ENCODE assay signal across 23 mouse cellular contexts in genomic region chr1:78021766-78022165, GRCm38 (mm10).
DNase-seq lines count a peak whose midpoint lies in the region; ATAC-seq and TF ChIP-seq lines count a peak whose summit lies in the region.
"Had no signal": no experiment of that assay in that cellular context is flagged by ENCODE, and none has a peak within 500 bp of the region (broad histone marks: within the 10 kb centered on the region; RNA-seq: fewer than 3 reads in every experiment).

No protein-coding gene starts in this region.

- H3K27ac ChIP-seq in kidney, postnatal 0 days: no peak overlapping the region
- H3K27ac ChIP-seq in kidney, embryonic 16.5 days (ENCODE audit: low read length): no peak overlapping the region
- H3K27ac ChIP-seq in liver, embryonic 11.5 days (ENCODE audit: low read depth, low read length): no peak overlapping the region
- H3K27ac ChIP-seq: hindbrain, embryonic 15.5 days; limb, embryonic 15.5 days; macrophage; midbrain, embryonic 12.5 days had no signal

- H3K4me1 ChIP-seq in kidney, postnatal 0 days (replicated peaks; ENCODE audit: insufficient read depth, low read length): no peaks in the 10 kb centered on the region
- H3K4me1 ChIP-seq in kidney, embryonic 16.5 days (ENCODE audit: insufficient read depth, low read length): no peaks in the 10 kb centered on the region; the same call in 1 of the 2 replicates
- no peaks in the 10 kb centered on the region for H3K4me1 ChIP-seq in liver, embryonic 11.5 days (replicated peaks; ENCODE audit: control insufficient read depth, insufficient read depth, low read length)

- TF ChIP-seq CTCF in kidney, postnatal 0 days (IDR thresholded peaks at IDR 0.05; ENCODE audit: low read depth): no peak

- no peak overlapping the region for H3K9ac ChIP-seq in kidney, postnatal 0 days (ENCODE audit: low read depth, low read length)
- no peak overlapping the region for H3K9ac ChIP-seq in kidney, embryonic 16.5 days (replicated peaks; ENCODE audit: low read length)
- no peak overlapping the region for H3K9ac ChIP-seq in liver, embryonic 11.5 days (ENCODE audit: low read depth, low read length)
- H3K9ac ChIP-seq: hindbrain, embryonic 15.5 days; limb, embryonic 15.5 days; midbrain, embryonic 12.5 days had no signal

- H3K4me3 ChIP-seq in kidney, postnatal 0 days (replicated peaks; ENCODE audit: low read depth, low read length): no peak overlapping the region
- H3K4me3 ChIP-seq in kidney, embryonic 16.5 days (ENCODE audit: low read length): no peak overlapping the region
- H3K4me3 ChIP-seq in liver, embryonic 11.5 days (ENCODE audit: low read depth, low read length): no peak overlapping the region
- H3K4me3 ChIP-seq: erythroblast, embryonic 14.5 days; hindbrain, embryonic 15.5 days; limb, embryonic 15.5 days; midbrain, embryonic 12.5 days had no signal

- no peaks in the 10 kb centered on the region for H3K9me3 ChIP-seq in kidney, postnatal 0 days (replicated peaks; ENCODE audit: low read length)
- H3K9me3 ChIP-seq in kidney, embryonic 16.5 days (ENCODE audit: low read length): no peaks in the 10 kb centered on the region
- no peaks in the 10 kb centered on the region for H3K9me3 ChIP-seq in liver, embryonic 11.5 days (ENCODE audit: control insufficient read depth, low read length)
- H3K9me3 ChIP-seq: hindbrain, embryonic 15.5 days; limb, embryonic 15.5 days; midbrain, embryonic 12.5 days had no signal

- DNase-seq in kidney, postnatal 0 days (ENCODE audit: low spot score): peak; percentile 10
- peak; percentile 53 for DNase-seq in forelimb bud, embryonic 11.5 days (ENCODE audit: low read depth, low spot score)
- DNase-seq in neural tube, embryonic 10.5 days (ENCODE audit: extremely low spot score, low spot score): peak; percentile 24
- DNase-seq in liver, embryonic 11.5 days (ENCODE audit: low spot score): no peak
- DNase-seq in layer of hippocampus, postnatal 14 days (ENCODE audit: low spot score in 2 of 2): no peak
- DNase-seq: adrenal gland, postnatal 36 days; cerebellum, adult 8-10 months; gastrocnemius, postnatal 10 days; heart, postnatal 36 days; kidney, adult 18-20 months; kidney, postnatal 25 days; lung, adult 18-20 months; thymus, postnatal 4 days had no signal

- no peak overlapping the region for H3K4me2 ChIP-seq in kidney, postnatal 0 days (ENCODE audit: low read length)
- no peak overlapping the region for H3K4me2 ChIP-seq in kidney, embryonic 16.5 days (replicated peaks; ENCODE audit: low read depth, low read length)
- H3K4me2 ChIP-seq in liver, embryonic 11.5 days: no peak overlapping the region
- H3K4me2 ChIP-seq: hindbrain, embryonic 15.5 days; limb, embryonic 15.5 days; midbrain, embryonic 12.5 days had no signal

- WGBS in kidney, postnatal 0 days: 17% methylated on average over 6 of the region's 6 CpGs
- 8% methylated on average over 6 of the region's 6 CpGs for WGBS in kidney, embryonic 16.5 days
- 62% methylated on average over 6 of the region's 6 CpGs for WGBS in liver, embryonic 11.5 days

- H3K36me3 ChIP-seq in kidney, postnatal 0 days (ENCODE audit: insufficient read depth, low read length): no peaks in the 10 kb centered on the region
- no peaks in the 10 kb centered on the region for H3K36me3 ChIP-seq in kidney, embryonic 16.5 days (ENCODE audit: insufficient read depth, low read length)
- H3K36me3 ChIP-seq in liver, embryonic 11.5 days (ENCODE audit: control insufficient read depth, insufficient read depth, low read length): no peaks in the 10 kb centered on the region
- H3K36me3 ChIP-seq: hindbrain, embryonic 15.5 days; limb, embryonic 15.5 days; midbrain, embryonic 12.5 days had no signal

- no peak for ATAC-seq in kidney, postnatal 0 days (replicated peaks; ENCODE audit: low FRiP score, low read depth)
- ATAC-seq in kidney, embryonic 16.5 days (ENCODE audit: low FRiP score, low TSS enrichment): no peak
- ATAC-seq in inflammation-experienced regulatory T-cells, adult 6 months: no peak
- ATAC-seq in liver, embryonic 11.5 days (replicated peaks; ENCODE audit: low FRiP score): no peak
- ATAC-seq: activated CD4-positive, CD25-positive, alpha-beta regulatory T cell, adult 4 months; forebrain, embryonic 16.5 days; Patski had no signal

- peaks cover 13% of the 10 kb centered on the region; the same call in 1 of the 2 replicates for H3K27me3 ChIP-seq in kidney, postnatal 0 days (ENCODE audit: insufficient read depth, low read length)
- peaks cover 62% of the 10 kb centered on the region for H3K27me3 ChIP-seq in kidney, embryonic 16.5 days (ENCODE audit: insufficient read depth, low read length)
- H3K27me3 ChIP-seq in liver, embryonic 11.5 days (replicated peaks; ENCODE audit: control insufficient read depth, insufficient read depth, low read length): no peaks in the 10 kb centered on the region
- H3K27me3 ChIP-seq: hindbrain, embryonic 15.5 days had no signal

Comparison
In these comparisons a context has a peak if more than half of its experiments do, and no peak if none do; other contexts are left out.
1. DNase-seq: peak in kidney, postnatal 0 days (single experiment), forelimb bud, embryonic 11.5 days (single experiment) and neural tube, embryonic 10.5 days (single experiment); none in liver, embryonic 11.5 days (single experiment) and layer of hippocampus, postnatal 14 days (0 of 2).